Mouse (Mus musculus) liver, adult 2 months (tissue): Measurements from ENCODE around the gene Sema3a.

Experiments
- CTCF ChIP-seq: fragments of 200-500 bp; IDR thresholded peaks from 2 replicates; pipeline ENCODE4 v1.5.1; 2011; ENCODE audit warnings: low read depth, low read length, control low read depth
- POLR2A ChIP-seq: fragments of 200-500 bp; IDR thresholded peaks from 2 replicates; pipeline ENCODE4 v1.6.1; 2011; ENCODE audit warnings: low read length, control low read depth; ENCODE audit not compliant: insufficient read depth; ENCODE audit errors: extremely low read depth

GRCm38 (mm10) chr5:13406131-13406530, 280.9 kb downstream of the Sema3a start:
- no peak for TF ChIP-seq CTCF
- no peak for TF ChIP-seq POLR2A
